Mouse (Mus musculus) liver, embryonic 15.5 days (tissue): ENCODE measurements around the gene Icam4. TPM values are rescaled to one million over a fixed set of nuclear protein-coding genes. Genes with fewer than 3 reads are reported as not detected.

Experiments used
- ATAC-seq: fragments of 200-750 bp; cut with Nextera tagmentation; 2 replicates; pipeline ENCODE4 v1.8.0; 2017; ENCODE audit warnings: moderate number of reproducible peaks, mild to moderate bottlenecking, moderate library complexity; ENCODE audit not compliant: insufficient read depth
- H3K27ac ChIP-seq: fragments of 300-500 bp; sonication (generic); replicated peaks from 2 replicates; pipeline ENCODE4 v1.5.1; 2015; ENCODE audit warnings: mild to moderate bottlenecking, inconsistent platforms
- H3K27me3 ChIP-seq: fragments of 300-500 bp; sonication (generic); 2 replicates; pipeline ENCODE4 v1.6.1; 2015; ENCODE audit warnings: mild to moderate bottlenecking, inconsistent platforms
- H3K36me3 ChIP-seq: fragments of 300-500 bp; sonication (generic); replicated peaks from 2 replicates; pipeline ENCODE4 v1.6.1; 2015; ENCODE audit warnings: moderate library complexity, mild to moderate bottlenecking, inconsistent platforms
- H3K4me1 ChIP-seq: fragments of 300-500 bp; sonication (generic); replicated peaks from 2 replicates; pipeline ENCODE4 v1.6.1; 2015; ENCODE audit warnings: inconsistent platforms
- H3K4me2 ChIP-seq: fragments of 300-500 bp; sonication (generic); 2 replicates; pipeline ENCODE4 v1.6.1; 2015; ENCODE audit warnings: moderate library complexity, mild to moderate bottlenecking, inconsistent platforms
- H3K4me3 ChIP-seq: fragments of 300-500 bp; sonication (generic); replicated peaks from 2 replicates; pipeline ENCODE4 v1.5.1; 2015; ENCODE audit warnings: mild to moderate bottlenecking, inconsistent platforms
- H3K9ac ChIP-seq: fragments of 300-500 bp; sonication (generic); 2 replicates; pipeline ENCODE4 v1.6.1; 2015; ENCODE audit warnings: moderate library complexity, mild to moderate bottlenecking, inconsistent platforms
- H3K9me3 ChIP-seq: fragments of 300-500 bp; sonication (generic); replicated peaks from 2 replicates; pipeline ENCODE4 v1.6.1; 2016; ENCODE audit warnings: inconsistent platforms
- WGBS: fragments of 180-500 bp; shearing (Covaris S2); methylation state at CpG from one replicate; pipeline ENCODE4 v1.1.7; 2015; ENCODE audit warnings: mixed read lengths; ENCODE audit not compliant: insufficient replicate concordance; 5-methylcytosine and 5-hydroxymethylcytosine counted together
- polyA plus RNA-seq: library from polyadenylated mRNA; unstranded; fragments of >200 nt; fragmentation: Nextera tagmentation; extraction: Ambion mirVana; gene quantifications from 2 replicates; pipeline ENCODE4 v1.2.1, GENCODE M21; 2015

The Icam4 gene
- polyA plus RNA-seq, result 195 and 201 TPM in 2 replicates

DNA sequence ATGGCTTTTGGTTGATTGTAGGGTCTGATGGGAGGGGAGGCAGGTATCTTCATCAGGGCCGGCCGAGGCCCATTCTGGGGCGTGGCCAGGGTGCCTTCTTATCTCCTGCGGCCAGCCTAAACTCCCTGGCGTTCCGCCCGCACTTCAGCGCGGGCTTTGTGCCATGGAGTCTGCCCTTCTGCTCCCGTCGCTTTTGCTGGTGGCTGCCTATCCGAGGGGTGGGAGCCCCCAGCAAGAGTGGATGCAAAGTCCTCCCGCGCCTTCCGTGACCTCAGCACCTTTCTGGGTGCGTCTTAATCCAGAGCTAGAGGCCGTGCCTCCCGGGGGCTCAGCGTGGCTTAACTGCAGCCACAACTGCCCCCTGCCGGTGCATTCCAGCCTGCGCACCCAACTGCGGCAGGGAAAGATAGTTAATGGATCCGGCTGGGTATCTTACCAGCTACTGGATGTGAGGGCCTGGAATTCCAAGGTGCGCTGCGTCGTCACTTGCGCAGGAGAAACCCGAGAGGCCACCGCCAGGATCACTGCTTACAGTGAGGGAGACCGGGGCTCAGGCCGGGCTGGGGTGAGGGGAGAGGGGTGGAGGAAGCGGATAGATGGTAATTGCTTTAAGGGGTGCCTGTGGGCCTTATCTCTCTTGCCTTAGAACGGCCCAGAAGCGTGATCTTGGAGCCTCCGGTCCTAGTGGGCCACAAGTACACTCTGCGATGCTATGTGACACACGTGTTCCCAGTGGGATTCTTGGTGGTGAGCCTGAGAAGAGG, at the start of gene Icam4:
Icam4 (plus strand) TSS at position 83 of the 764 bp plus-strand sequence.
- Histone ChIP-seq H3K27me3 (peaks cover 30% of the 10 kb centered on the region), H3K36me3 (peaks cover 11% of the 10 kb centered on the region), H3K9ac (peak within 1 kb of the TSS; percentile 86), H3K27ac (peak within 1 kb of the TSS; percentile 99), H3K4me1 (peaks cover 85% of the 10 kb centered on the region), H3K4me3 (peak within 1 kb of the TSS; percentile 77), H3K9me3 (no peaks in the 10 kb centered on the region), H3K4me2 (peak within 1 kb of the TSS; percentile 100)
- ATAC-seq, result peak; percentile 82
- WGBS, result 2% methylated on average over 37 of the region's 37 CpGs

DNA sequence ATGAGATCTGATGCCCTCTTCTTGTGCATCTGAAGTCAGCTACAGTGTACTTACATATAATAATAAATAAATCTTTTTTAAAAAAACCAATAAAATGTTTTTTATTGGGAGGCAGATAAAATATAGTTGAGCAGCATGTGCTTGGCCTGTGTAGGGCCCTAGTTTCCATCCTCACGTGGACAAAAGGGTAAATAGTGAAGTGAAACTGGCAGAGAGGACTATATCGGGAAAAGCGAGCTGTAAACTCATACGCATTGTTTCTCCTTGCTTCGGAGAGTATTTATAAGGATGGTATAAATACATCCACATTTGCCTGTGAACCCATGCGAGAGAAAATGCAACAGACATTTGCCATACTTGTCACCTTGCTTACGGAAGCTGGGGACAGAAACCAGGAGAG, 49.4 kb upstream of the Icam4 start:
- Histone ChIP-seq H3K4me1 (peaks cover 46% of the 10 kb centered on the region), H3K4me3 (no peak overlapping the region), H3K4me2 (no peak overlapping the region), H3K36me3 (no peaks in the 10 kb centered on the region), H3K27me3 (peaks cover 14% of the 10 kb centered on the region), H3K9ac (no peak overlapping the region), H3K9me3 (no peaks in the 10 kb centered on the region), H3K27ac (no peak overlapping the region)
- no peak for ATAC-seq
- WGBS, result 79% methylated on average over 7 of the region's 7 CpGs

DNA sequence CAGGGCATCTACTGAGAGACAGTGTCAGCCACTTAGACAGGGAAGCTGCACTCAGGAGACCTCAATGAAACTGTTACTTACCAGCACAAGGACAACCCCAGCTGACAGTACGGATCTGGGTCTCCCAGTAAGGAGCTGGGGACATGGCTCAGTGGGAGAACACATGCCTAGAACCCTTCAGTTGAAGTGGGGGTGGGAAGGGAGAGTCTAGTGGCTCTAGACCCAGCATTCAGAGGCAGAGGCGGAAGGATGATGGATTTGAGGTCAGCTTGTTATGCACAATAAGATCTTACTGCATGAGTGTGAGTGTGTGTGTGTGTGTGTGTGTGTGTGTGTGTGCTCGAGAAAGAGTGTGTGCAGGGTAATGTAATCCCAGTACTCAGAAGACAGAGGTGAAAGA, 47.0 kb upstream of the Icam4 start:
- no peak overlapping the region for H3K4me2 ChIP-seq
- H3K27ac ChIP-seq, result no peak overlapping the region
- WGBS, result 59% methylated on average over 3 of the region's 3 CpGs
- no peak overlapping the region for H3K4me3 ChIP-seq
- ATAC-seq, result no peak
- H3K9me3 ChIP-seq, result no peaks in the 10 kb centered on the region
- H3K27me3 ChIP-seq, result no peaks in the 10 kb centered on the region
- no peaks in the 10 kb centered on the region for H3K36me3 ChIP-seq
- no peak overlapping the region for H3K9ac ChIP-seq
- H3K4me1 ChIP-seq, result peaks cover 22% of the 10 kb centered on the region

DNA sequence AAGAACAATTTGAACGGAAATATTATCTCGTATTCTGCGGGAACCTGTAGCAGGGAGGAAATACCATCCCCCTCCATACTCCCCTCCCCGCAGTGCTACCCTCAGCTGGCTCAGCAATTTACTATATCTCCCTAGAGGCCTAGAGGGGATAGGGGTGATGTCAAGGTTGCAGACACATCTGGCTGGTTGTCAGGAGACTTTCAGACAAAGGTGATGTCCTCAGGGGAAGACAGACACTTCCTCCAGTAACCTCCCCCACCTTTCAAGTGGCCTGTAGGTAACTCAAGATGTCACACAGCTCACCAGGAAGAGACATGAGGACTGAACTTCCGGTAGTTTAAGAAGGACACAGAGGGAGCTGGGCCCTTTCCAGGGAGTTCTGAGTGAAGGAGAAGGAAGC, 46.0 kb upstream of the Icam4 start:
- H3K27ac ChIP-seq, result no peak overlapping the region
- H3K27me3 ChIP-seq, result 0 out of 2 replicates have a peak, but pooled peaks cover 3% of the 10 kb centered on the region
- no peaks in the 10 kb centered on the region for H3K9me3 ChIP-seq
- H3K9ac ChIP-seq, result no peak overlapping the region
- WGBS, result 33% methylated on average over 5 of the region's 5 CpGs
- H3K4me2 ChIP-seq, result no peak overlapping the region
- H3K36me3 ChIP-seq, result no peaks in the 10 kb centered on the region
- H3K4me3 ChIP-seq, result no peak overlapping the region
- no peak for ATAC-seq
- peaks cover 13% of the 10 kb centered on the region for H3K4me1 ChIP-seq

DNA sequence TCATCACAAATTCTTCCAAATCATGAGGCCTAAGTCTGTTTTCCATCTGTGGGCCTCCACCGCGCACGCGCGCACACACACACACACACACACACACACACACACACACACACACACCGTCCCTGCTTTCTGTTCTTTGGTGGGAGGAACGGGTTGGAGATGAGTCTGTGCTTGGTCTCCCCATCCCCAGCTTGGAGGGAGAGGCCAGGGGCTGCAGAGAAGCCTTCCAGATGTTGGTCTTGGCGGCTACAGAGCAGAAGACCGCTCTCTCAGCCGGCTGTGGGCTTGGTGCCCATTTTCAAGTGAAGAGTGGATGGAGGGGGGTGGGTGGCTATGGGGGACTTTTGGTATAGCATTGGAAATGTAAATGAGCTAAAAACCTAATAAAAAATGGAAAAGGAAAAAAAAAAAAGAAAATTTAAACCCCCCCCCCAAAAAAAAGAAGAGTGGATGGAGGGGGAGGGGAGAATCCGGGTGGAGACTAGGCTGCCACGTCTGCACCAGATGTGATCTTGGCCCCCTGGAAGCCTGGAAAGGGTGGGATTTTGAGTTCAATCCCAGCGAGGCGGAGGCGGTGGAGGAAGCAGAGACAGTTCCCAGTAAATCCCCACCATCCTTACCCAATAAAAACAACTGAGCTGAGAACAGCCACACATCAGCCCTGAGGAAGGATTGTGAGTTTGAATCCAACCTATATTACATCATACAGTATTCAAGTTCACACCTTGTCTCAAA, 42.1 kb upstream of the Icam4 start:
- no peaks in the 10 kb centered on the region for H3K9me3 ChIP-seq
- H3K27me3 ChIP-seq, result 0 out of 2 replicates have a peak, but pooled peaks cover 3% of the 10 kb centered on the region
- no peak overlapping the region for H3K27ac ChIP-seq
- H3K9ac ChIP-seq, result no peak overlapping the region
- H3K4me2 ChIP-seq, result no peak overlapping the region
- H3K4me3 ChIP-seq, result no peak overlapping the region
- WGBS, result 65% methylated on average over 15 of the region's 15 CpGs
- peaks cover 8% of the 10 kb centered on the region for H3K4me1 ChIP-seq
- ATAC-seq, result no peak
- H3K36me3 ChIP-seq, result no peaks in the 10 kb centered on the region

DNA sequence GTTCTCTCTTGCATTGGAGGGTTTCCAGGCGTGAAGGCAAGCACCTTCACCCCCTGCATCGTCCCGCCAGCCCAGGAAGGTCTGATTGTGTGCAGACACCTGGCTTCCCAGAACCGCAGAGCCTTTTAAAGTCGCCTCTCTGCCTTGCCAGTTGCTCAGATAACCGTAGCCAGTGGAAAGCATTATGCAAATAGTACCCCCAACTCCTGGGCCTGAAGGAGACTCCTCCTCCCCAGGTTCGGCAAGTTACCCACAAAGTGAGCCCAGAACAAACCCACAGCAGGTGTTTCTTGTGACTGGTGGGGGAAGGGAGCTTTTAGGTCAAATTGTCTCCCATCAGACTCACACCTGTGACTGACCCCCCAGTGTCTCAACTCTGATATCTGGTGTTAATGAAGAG, 41.2 kb upstream of the Icam4 start:
- Histone ChIP-seq H3K9ac (no peak overlapping the region), H3K4me2 (no peak overlapping the region)

DNA sequence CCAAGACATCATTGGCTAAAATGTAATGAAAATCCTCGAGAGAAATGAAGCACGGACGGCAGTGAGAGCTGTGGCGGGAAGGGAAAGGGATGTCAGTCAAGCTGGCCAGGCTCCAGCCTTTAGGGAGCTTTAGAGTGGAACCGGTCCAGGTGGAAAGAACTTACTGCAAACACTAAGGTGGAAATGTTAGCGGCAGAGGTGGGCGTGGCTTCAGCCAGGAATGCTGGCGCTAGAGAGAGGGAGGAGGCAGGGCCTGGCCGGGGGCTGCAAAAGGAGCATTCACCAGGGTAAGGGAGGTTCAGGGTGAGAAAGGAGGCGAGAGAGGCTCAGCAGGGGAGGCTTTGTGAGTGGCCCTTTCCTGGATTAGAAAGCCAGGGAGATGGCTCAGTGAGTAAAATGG, 38.3 kb upstream of the Icam4 start:
- Histone ChIP-seq H3K4me3 (no peak overlapping the region), H3K27ac (no peak overlapping the region), H3K9ac (no peak overlapping the region), H3K4me2 (peak overlapping the region; percentile 19; the same call in 1 of the 2 replicates), H3K36me3 (no peaks in the 10 kb centered on the region), H3K9me3 (no peaks in the 10 kb centered on the region), H3K4me1 (peaks cover 12% of the 10 kb centered on the region), H3K27me3 (0 out of 2 replicates have a peak, but pooled peaks cover 3% of the 10 kb centered on the region)
- WGBS, result 20% methylated on average over 10 of the region's 10 CpGs
- no peak for ATAC-seq

More for the DNA sequence above, 41.2 kb upstream of the Icam4 start:
- 36% methylated on average over 7 of the region's 7 CpGs for WGBS
- Histone ChIP-seq H3K9me3 (no peaks in the 10 kb centered on the region), H3K4me3 (no peak overlapping the region), H3K36me3 (no peaks in the 10 kb centered on the region), H3K27ac (no peak overlapping the region), H3K4me1 (peaks cover 8% of the 10 kb centered on the region), H3K27me3 (0 out of 2 replicates have a peak, but pooled peaks cover 3% of the 10 kb centered on the region)
- no peak for ATAC-seq

DNA sequence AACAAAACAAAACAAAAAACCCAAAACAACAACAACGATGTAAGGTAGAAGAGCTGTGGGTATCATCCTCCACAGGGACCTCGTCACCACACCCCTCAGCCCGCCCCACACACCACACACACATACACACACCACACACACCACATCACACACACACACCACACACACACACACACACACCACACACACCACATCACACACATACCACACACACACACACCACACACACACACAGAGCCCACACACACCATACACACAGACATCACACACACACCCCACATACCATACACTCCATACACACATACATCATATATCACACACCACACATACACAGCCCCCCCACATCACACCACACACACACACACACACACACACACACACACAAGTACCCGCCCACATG, 37.6 kb upstream of the Icam4 start:
- H3K9ac ChIP-seq, result no peak overlapping the region
- H3K4me3 ChIP-seq, result no peak overlapping the region
- no peak overlapping the region for H3K27ac ChIP-seq
- no peaks in the 10 kb centered on the region for H3K36me3 ChIP-seq
- H3K4me2 ChIP-seq, result no peak overlapping the region
- 0 out of 2 replicates have a peak, but pooled peaks cover 3% of the 10 kb centered on the region for H3K27me3 ChIP-seq
- 82% methylated on average over 4 of the region's 4 CpGs for WGBS
- H3K4me1 ChIP-seq, result peaks cover 12% of the 10 kb centered on the region
- no peak for ATAC-seq
- no peaks in the 10 kb centered on the region for H3K9me3 ChIP-seq

DNA sequence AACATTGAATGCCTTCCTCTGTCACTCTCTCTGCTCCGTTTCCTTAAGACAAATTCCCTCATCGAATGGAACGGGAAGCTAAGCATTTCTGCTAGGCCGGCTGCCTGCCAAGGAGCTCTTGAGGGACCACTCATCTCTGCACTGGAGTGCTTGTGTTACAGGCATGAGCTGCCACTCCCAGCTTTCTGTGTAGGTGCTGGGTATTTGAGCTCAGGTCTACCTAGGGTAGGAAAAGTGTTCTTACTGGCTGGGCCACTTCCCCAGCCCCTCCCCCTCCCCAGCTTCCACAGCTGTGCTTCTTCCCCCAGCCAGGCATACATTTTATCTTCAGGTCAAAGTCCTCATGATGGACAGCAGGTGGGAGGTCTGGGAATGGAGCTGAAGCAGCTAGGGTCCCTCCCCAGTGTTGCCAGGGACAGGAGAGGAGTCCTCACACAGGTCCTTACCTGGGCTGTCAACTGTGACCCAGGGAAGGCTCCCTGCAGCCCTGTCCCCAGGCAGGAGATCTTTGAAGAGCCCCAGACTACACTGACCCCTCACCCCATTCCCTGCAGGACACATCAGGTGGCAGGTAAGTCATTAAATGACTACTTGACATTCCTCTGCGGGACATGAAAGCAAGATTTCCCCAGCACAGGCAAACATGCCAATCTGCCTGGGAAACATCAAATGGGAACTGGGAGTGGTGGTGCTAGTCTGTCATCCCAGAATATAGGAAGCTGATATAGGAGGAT, 35.8 kb upstream of the Icam4 start:
- 63% methylated on average over 5 of the region's 5 CpGs for WGBS
- H3K4me2 ChIP-seq, result no peak overlapping the region

DNA sequence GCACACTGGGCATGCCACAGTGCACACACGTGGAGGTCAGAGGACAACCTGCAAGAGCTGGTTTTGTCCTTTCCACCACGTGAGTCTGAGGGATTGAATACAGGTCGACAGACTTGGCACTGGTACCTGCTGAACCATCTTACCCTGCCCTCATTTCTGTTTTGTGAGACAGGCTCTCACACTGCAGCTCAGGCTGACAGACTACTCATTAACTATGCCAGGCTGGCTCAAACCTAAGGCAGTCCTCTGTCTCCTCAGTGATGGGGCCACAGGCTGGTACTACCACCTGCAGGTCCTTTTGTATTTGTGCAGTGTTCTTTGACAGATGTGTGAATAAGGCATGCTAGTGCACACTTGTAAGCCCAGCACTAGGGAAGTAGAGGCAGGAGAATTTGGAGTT, 34.1 kb upstream of the Icam4 start:
- H3K4me2 ChIP-seq, result no peak overlapping the region
- no peak overlapping the region for H3K4me3 ChIP-seq
- ATAC-seq, result no peak
- WGBS, result 52% methylated on average over 3 of the region's 3 CpGs
- no peak overlapping the region for H3K9ac ChIP-seq
- no peak overlapping the region for H3K27ac ChIP-seq
- H3K27me3 ChIP-seq, result no peaks in the 10 kb centered on the region
- peaks cover 22% of the 10 kb centered on the region for H3K4me1 ChIP-seq
- no peaks in the 10 kb centered on the region for H3K36me3 ChIP-seq
- no peaks in the 10 kb centered on the region for H3K9me3 ChIP-seq

More for the DNA sequence above, 35.8 kb upstream of the Icam4 start:
- H3K9ac ChIP-seq, result no peak overlapping the region
- H3K4me3 ChIP-seq, result no peak overlapping the region
- no peak for ATAC-seq
- no peaks in the 10 kb centered on the region for H3K27me3 ChIP-seq
- no peaks in the 10 kb centered on the region for H3K36me3 ChIP-seq
- no peak overlapping the region for H3K27ac ChIP-seq
- H3K9me3 ChIP-seq, result no peaks in the 10 kb centered on the region
- peaks cover 22% of the 10 kb centered on the region for H3K4me1 ChIP-seq

DNA sequence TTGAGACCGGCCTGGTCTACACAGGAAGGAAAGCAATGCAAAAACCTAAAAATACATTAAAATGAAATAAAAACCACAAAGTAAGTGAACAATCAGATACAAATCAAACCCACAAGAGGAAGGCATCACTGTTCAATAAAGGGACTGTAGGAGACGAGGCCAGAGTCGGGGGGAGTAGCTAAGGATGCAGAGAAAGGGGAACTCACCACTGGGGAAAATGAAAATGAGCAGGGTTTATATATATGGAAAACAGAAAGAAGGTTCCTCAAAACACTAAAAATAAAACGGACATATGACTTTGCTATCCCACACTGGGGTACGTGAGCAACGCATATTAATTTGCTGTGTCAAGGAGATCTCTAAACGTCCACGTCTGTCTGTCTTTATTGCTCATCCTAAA, 32.1 kb upstream of the Icam4 start:
- Histone ChIP-seq H3K27me3 (no peaks in the 10 kb centered on the region), H3K4me2 (no peak overlapping the region)
- 55% methylated on average over 8 of the region's 8 CpGs for WGBS

More for the DNA sequence above, 32.1 kb upstream of the Icam4 start:
- no peak overlapping the region for H3K9ac ChIP-seq
- H3K4me3 ChIP-seq, result no peak overlapping the region
- peaks cover 29% of the 10 kb centered on the region for H3K4me1 ChIP-seq
- H3K9me3 ChIP-seq, result no peaks in the 10 kb centered on the region
- no peak for ATAC-seq
- no peaks in the 10 kb centered on the region for H3K36me3 ChIP-seq
- H3K27ac ChIP-seq, result no peak overlapping the region
